20 mouse cellular contexts compared by ENCODE assay signal in genomic region chr14:21519307-21519706, GRCm38 (mm10). TPM values are rescaled to one million over a fixed set of nuclear protein-coding genes. Genes with fewer than 3 reads are reported as not detected.
DNase-seq lines count a peak whose midpoint lies in the region; ATAC-seq and TF ChIP-seq lines count a peak whose summit lies in the region.
"Had no signal": no experiment of that assay in that cellular context is flagged by ENCODE, and none has a peak within 500 bp of the region (broad histone marks: within the 10 kb centered on the region; RNA-seq: fewer than 3 reads in every experiment).

No protein-coding gene starts in this region.

- TF ChIP-seq EP300 in liver, postnatal 0 days (IDR thresholded peaks at IDR 0.05; ENCODE audit: low read depth), result peak; percentile 39

- H3K36me3 ChIP-seq in G1E (replicated peaks), result peaks cover 49% of the 10 kb centered on the region
- H3K36me3 ChIP-seq in liver, postnatal 0 days (replicated peaks; ENCODE audit: insufficient read depth, low read length), result peaks cover 9% of the 10 kb centered on the region
- peaks cover 10% of the 10 kb centered on the region for H3K36me3 ChIP-seq in hindbrain, embryonic 16.5 days (ENCODE audit: control insufficient read depth, insufficient read depth, low read length)
- H3K36me3 ChIP-seq in midbrain, embryonic 13.5 days, result peaks cover 26% of the 10 kb centered on the region

- H3K27me3 ChIP-seq in G1E (ENCODE audit: insufficient read depth, low read length), result no peaks in the 10 kb centered on the region
- no peaks in the 10 kb centered on the region for H3K27me3 ChIP-seq in liver, postnatal 0 days (ENCODE audit: insufficient read depth, low read length)
- no peaks in the 10 kb centered on the region for H3K27me3 ChIP-seq in hindbrain, embryonic 16.5 days (replicated peaks; ENCODE audit: control insufficient read depth, insufficient read depth, low read length)
- no peaks in the 10 kb centered on the region for H3K27me3 ChIP-seq in midbrain, embryonic 13.5 days
- H3K27me3 ChIP-seq: embryonic facial prominence, embryonic 13.5 days; heart, embryonic 12.5 days; intestine, embryonic 15.5 days; limb, embryonic 13.5 days; lung, embryonic 15.5 days; midbrain, embryonic 12.5 days; neural tube, embryonic 12.5 days had no signal

- peaks cover 42% of the 10 kb centered on the region for H3K4me1 ChIP-seq in G1E (ENCODE audit: insufficient read depth, low read depth, low read length)
- H3K4me1 ChIP-seq in liver, postnatal 0 days (ENCODE audit: insufficient read depth), result peaks cover 10% of the 10 kb centered on the region
- H3K4me1 ChIP-seq in hindbrain, embryonic 16.5 days (ENCODE audit: control insufficient read depth, insufficient read depth, low read depth, low read length), result peaks cover 17% of the 10 kb centered on the region
- H3K4me1 ChIP-seq in midbrain, embryonic 13.5 days (replicated peaks), result peaks cover 32% of the 10 kb centered on the region

- peak overlapping the region; percentile 32; the same call in 1 of the 2 replicates for H3K4me2 ChIP-seq in liver, postnatal 0 days (ENCODE audit: low read depth, low read length)
- H3K4me2 ChIP-seq in hindbrain, embryonic 16.5 days (ENCODE audit: low read length), result no peak overlapping the region
- no peak overlapping the region for H3K4me2 ChIP-seq in midbrain, embryonic 13.5 days (replicated peaks)
- H3K4me2 ChIP-seq: embryonic facial prominence, embryonic 13.5 days; heart, embryonic 12.5 days; hindbrain, embryonic 14.5 days; intestine, embryonic 15.5 days; limb, embryonic 13.5 days; lung, embryonic 15.5 days; midbrain, embryonic 12.5 days; neural tube, embryonic 12.5 days had no signal

- H3K9me3 ChIP-seq in G1E (replicated peaks), result no peaks in the 10 kb centered on the region
- H3K9me3 ChIP-seq in liver, postnatal 0 days (ENCODE audit: low read length), result no peaks in the 10 kb centered on the region
- H3K9me3 ChIP-seq in hindbrain, embryonic 16.5 days (ENCODE audit: control insufficient read depth, low read length), result no peaks in the 10 kb centered on the region
- H3K9me3 ChIP-seq in midbrain, embryonic 13.5 days, result no peaks in the 10 kb centered on the region
- H3K9me3 ChIP-seq: embryonic facial prominence, embryonic 13.5 days; heart, embryonic 12.5 days; intestine, embryonic 15.5 days; limb, embryonic 13.5 days; lung, embryonic 15.5 days; midbrain, embryonic 12.5 days; neural tube, embryonic 12.5 days had no signal

- H3K9ac ChIP-seq in liver, postnatal 0 days (replicated peaks), result no peak overlapping the region
- no peak overlapping the region for H3K9ac ChIP-seq in hindbrain, embryonic 16.5 days (ENCODE audit: low read depth, low read length)
- no peak overlapping the region for H3K9ac ChIP-seq in midbrain, embryonic 13.5 days (replicated peaks)
- H3K9ac ChIP-seq: embryonic facial prominence, embryonic 13.5 days; heart, embryonic 12.5 days; hindbrain, embryonic 14.5 days; intestine, embryonic 15.5 days; limb, embryonic 13.5 days; lung, embryonic 15.5 days; midbrain, embryonic 12.5 days; neural tube, embryonic 12.5 days had no signal

- ATAC-seq in G1E (ENCODE audit: extremely low read depth, insufficient number of reproducible peaks, low FRiP score, poor library complexity, severe bottlenecking), result peak; percentile 45; the same call in 1 of the 2 replicates
- no peak for ATAC-seq in liver, postnatal 0 days
- no peak for ATAC-seq in hindbrain, embryonic 16.5 days
- no peak for ATAC-seq in midbrain, embryonic 13.5 days
- ATAC-seq: forebrain, embryonic 16.5 days; intestine, embryonic 15.5 days had no signal

- H3K4me3 ChIP-seq in G1E (ENCODE audit: low read depth, low read length), result no peak overlapping the region
- no peak overlapping the region for H3K4me3 ChIP-seq in liver, postnatal 0 days (ENCODE audit: low read depth, low read length)
- H3K4me3 ChIP-seq in hindbrain, embryonic 16.5 days (ENCODE audit: low read length), result no peak overlapping the region
- no peak overlapping the region for H3K4me3 ChIP-seq in midbrain, embryonic 13.5 days (replicated peaks)
- H3K4me3 ChIP-seq: embryonic facial prominence, embryonic 13.5 days; heart, embryonic 12.5 days; intestine, embryonic 15.5 days; limb, embryonic 13.5 days; lung, embryonic 15.5 days; midbrain, embryonic 12.5 days; neural tube, embryonic 12.5 days had no signal

- H3K27ac ChIP-seq in liver, postnatal 0 days (ENCODE audit: low read depth), result no peak overlapping the region
- no peak overlapping the region for H3K27ac ChIP-seq in hindbrain, embryonic 16.5 days (ENCODE audit: low read depth, low read length)
- no peak overlapping the region for H3K27ac ChIP-seq in midbrain, embryonic 13.5 days
- H3K27ac ChIP-seq: embryonic facial prominence, embryonic 13.5 days; hindbrain, embryonic 14.5 days; intestine, embryonic 15.5 days; limb, embryonic 13.5 days; lung, embryonic 15.5 days; macrophage; midbrain, embryonic 12.5 days; neural tube, embryonic 12.5 days had no signal

- 64% methylated on average over 3 of the region's 3 CpGs for WGBS in liver, postnatal 0 days (ENCODE audit: insufficient replicate concordance)
- WGBS in hindbrain, embryonic 16.5 days, result 91% methylated on average over 3 of the region's 3 CpGs
- 86% methylated on average over 3 of the region's 3 CpGs for WGBS in midbrain, embryonic 13.5 days

- DNase-seq in adrenal gland, postnatal 36 days, result peak; percentile 17 to 21
- DNase-seq in adrenal gland, postnatal 25 days, result no peak
- peak; percentile 26 for DNase-seq in G1E (ENCODE audit: low spot score)
- peak; percentile 19 for DNase-seq in liver
- DNase-seq in liver, postnatal 0 days, result no peak
- DNase-seq: cerebellum, postnatal 10 days; kidney, postnatal 36 days; right cerebral cortex, adult 18-20 months had no signal

- TF ChIP-seq CTCF in G1E (IDR thresholded peaks at IDR 0.05; ENCODE audit: low read depth, low read length), result no peak
- TF ChIP-seq CTCF in liver, postnatal 0 days (IDR thresholded peaks at IDR 0.05; ENCODE audit: low read depth), result no peak

RNA-seq across cellular contexts. Expression of gene Kat6b, which starts 38.1 kb away (rescaled TPM):
- 10 to 100 TPM; 42.5 to 47.8 TPM for total RNA-seq in adrenal gland, postnatal 36 days (2021)
- 46.8 and 57.7 TPM in 2 replicates for total RNA-seq in adrenal gland, postnatal 25 days (2021)
- total RNA-seq in G1E (2014; fragmentation: Nextera tagmentation) (30.1 and 56.7 TPM in 2 replicates), G1E (2017) (14.6 and 17.8 TPM in 2 replicates)
- 2.8 and 4.1 TPM in 2 replicates for polyA plus RNA-seq in G1E (2012)
- polyA plus RNA-seq in liver, postnatal 0 days (2015; fragmentation: Nextera tagmentation; extraction: Ambion mirVana), result 1.1 and 1.5 TPM in 2 replicates
- 14.2 and 16.0 TPM in 2 replicates for polyA plus RNA-seq in hindbrain, embryonic 16.5 days (2015; fragmentation: Nextera tagmentation; extraction: Ambion mirVana)
- polyA plus RNA-seq in midbrain, embryonic 13.5 days (2015; fragmentation: Nextera tagmentation; extraction: Ambion mirVana), result 25.5 and 28.1 TPM in 2 replicates

Comparison
In these comparisons a context has a peak if more than half of its experiments do, and no peak if none do; other contexts are left out.
1. DNase-seq: peak in adrenal gland, postnatal 36 days (2 of 2), G1E (single experiment) and liver (single experiment); none in adrenal gland, postnatal 25 days (single experiment) and liver, postnatal 0 days (single experiment).